In the genomic region with DNA sequence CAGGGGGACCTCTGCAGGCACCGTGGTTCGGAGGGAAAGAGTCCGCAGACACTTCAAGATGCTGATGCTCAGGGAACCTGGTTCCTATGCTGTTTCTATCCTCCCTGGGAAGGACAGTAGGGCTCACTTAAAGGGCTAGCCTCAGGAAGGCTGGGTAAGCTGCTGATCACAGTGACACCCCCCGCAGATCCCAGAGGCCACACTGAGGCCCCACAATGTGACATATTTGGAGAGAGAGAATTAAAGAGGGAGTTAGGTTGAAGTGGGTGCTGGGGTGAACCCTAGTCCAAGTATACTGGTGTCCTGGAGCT, we compare ENCODE assay signal across 15 mouse cellular contexts.
DNase-seq lines count a peak whose midpoint lies in the region; ATAC-seq lines count a peak whose summit lies in the region.
"Had no signal": no experiment of that assay in that cellular context is flagged by ENCODE, and none has a peak within 500 bp of the region (broad histone marks: within the 10 kb centered on the region; RNA-seq: fewer than 3 reads in every experiment).

No protein-coding gene starts in this region.

- no peaks in the 10 kb centered on the region for H3K9me3 ChIP-seq in forebrain, embryonic 13.5 days (replicated peaks)
- H3K9me3 ChIP-seq in hindbrain, embryonic 10.5 days: no peaks in the 10 kb centered on the region
- H3K9me3 ChIP-seq in midbrain, embryonic 10.5 days (replicated peaks): no peaks in the 10 kb centered on the region
- H3K9me3 ChIP-seq in neural tube, embryonic 13.5 days: no peaks in the 10 kb centered on the region

- H3K36me3 ChIP-seq in forebrain, embryonic 13.5 days (ENCODE audit: poor library complexity, severe bottlenecking): no peaks in the 10 kb centered on the region
- no peaks in the 10 kb centered on the region for H3K36me3 ChIP-seq in hindbrain, embryonic 10.5 days
- H3K36me3 ChIP-seq in midbrain, embryonic 10.5 days: no peaks in the 10 kb centered on the region
- no peaks in the 10 kb centered on the region for H3K36me3 ChIP-seq in neural tube, embryonic 13.5 days

- no peak overlapping the region for H3K4me3 ChIP-seq in forebrain, embryonic 13.5 days
- peak overlapping the region; percentile 34 for H3K4me3 ChIP-seq in hindbrain, embryonic 10.5 days
- H3K4me3 ChIP-seq in midbrain, embryonic 10.5 days: peak overlapping the region; percentile 39; the same call in 1 of the 2 replicates
- no peak overlapping the region for H3K4me3 ChIP-seq in neural tube, embryonic 13.5 days
- H3K4me3 ChIP-seq: left cerebral cortex, adult 2 months had no signal

- WGBS in forebrain, embryonic 13.5 days: 17% methylated on average over 4 of the region's 4 CpGs
- WGBS in hindbrain, embryonic 10.5 days: 42% methylated on average over 4 of the region's 4 CpGs
- WGBS in midbrain, embryonic 10.5 days: 35% methylated on average over 4 of the region's 4 CpGs
- whole genome bisulfite sequencing in neural tube, embryonic 13.5 days: 18% methylated on average over 4 of the region's 4 CpGs

- H3K4me2 ChIP-seq in forebrain, embryonic 13.5 days: peak overlapping the region; percentile 48
- peak overlapping the region; percentile 54 for H3K4me2 ChIP-seq in neural tube, embryonic 13.5 days

- peak overlapping the region; percentile 68 for H3K27ac ChIP-seq in forebrain, embryonic 13.5 days
- peak overlapping the region; percentile 75 for H3K27ac ChIP-seq in hindbrain, embryonic 10.5 days
- peak overlapping the region; percentile 70 for H3K27ac ChIP-seq in midbrain, embryonic 10.5 days (replicated peaks)
- H3K27ac ChIP-seq in neural tube, embryonic 13.5 days (replicated peaks): peak overlapping the region; percentile 43; the same call in 1 of the 2 replicates
- H3K27ac ChIP-seq: left cerebral cortex, adult 2 months had no signal

- H3K27me3 ChIP-seq in forebrain, embryonic 13.5 days: no peaks in the 10 kb centered on the region
- H3K27me3 ChIP-seq in hindbrain, embryonic 10.5 days (ENCODE audit: insufficient read depth, poor library complexity, severe bottlenecking): peaks cover 12% of the 10 kb centered on the region
- no peaks in the 10 kb centered on the region; the same call in 1 of the 2 replicates for H3K27me3 ChIP-seq in midbrain, embryonic 10.5 days (ENCODE audit: low read depth, poor library complexity, severe bottlenecking)
- peaks cover 26% of the 10 kb centered on the region for H3K27me3 ChIP-seq in neural tube, embryonic 13.5 days

- ATAC-seq in forebrain, embryonic 13.5 days: no peak; the same call in 1 of the 2 replicates
- ATAC-seq in neural tube, embryonic 13.5 days (ENCODE audit: low read depth): no peak
- ATAC-seq in frontal cortex, adult (ENCODE audit: low TSS enrichment): no peak

- H3K9ac ChIP-seq in forebrain, embryonic 13.5 days: 0 out of 2 replicates have a peak overlapping the region, but pooled peaks have one; percentile 1
- H3K9ac ChIP-seq in neural tube, embryonic 13.5 days: peak overlapping the region; percentile 50; the same call in 1 of the 2 replicates

- no peak for DNase-seq in hindbrain, embryonic 10.5 days (ENCODE audit: low spot score)
- no peak for DNase-seq in midbrain, embryonic 10.5 days (ENCODE audit: low spot score)
- no peak for DNase-seq in urinary bladder, adult 18-20 months (ENCODE audit: low spot score in 2 of 2)
- no peak for DNase-seq in urinary bladder, postnatal 10 days (ENCODE audit: low spot score)
- DNase-seq: adrenal gland, postnatal 14 days; gastrocnemius, postnatal 10 days; heart, postnatal 10 days; liver; lung, adult 18-20 months; lung, postnatal 36 days; right cerebral cortex, postnatal 25 days had no signal

- H3K4me1 ChIP-seq in forebrain, embryonic 13.5 days: peaks cover 31% of the 10 kb centered on the region
- peaks cover 27% of the 10 kb centered on the region for H3K4me1 ChIP-seq in hindbrain, embryonic 10.5 days (replicated peaks)
- H3K4me1 ChIP-seq in midbrain, embryonic 10.5 days: peaks cover 25% of the 10 kb centered on the region
- peaks cover 29% of the 10 kb centered on the region for H3K4me1 ChIP-seq in neural tube, embryonic 13.5 days (replicated peaks)

Comparison
In these comparisons a context has a peak if more than half of its experiments do, and no peak if none do; other contexts are left out.
1. H3K4me3 ChIP-seq: peak in hindbrain, embryonic 10.5 days (single experiment) and midbrain, embryonic 10.5 days (single experiment); none in forebrain, embryonic 13.5 days (single experiment) and neural tube, embryonic 13.5 days (single experiment).
2. Peak in every context shown above with its lines, with median percentiles within 50 percentile points of each other: H3K27ac ChIP-seq.